Mouse (Mus musculus): ENCODE results near the gene Bnc2. TPM values are rescaled to one million over a fixed set of nuclear protein-coding genes. Genes with fewer than 3 reads are reported as not detected.

Gene Bnc2
- polyA plus RNA-seq, 1 experiment from 2014 or later, result 9.6 TPM

- Histone ChIP-seq H3K4me2 (replicated peaks) (no peak overlapping the region), H3K9ac (no peak overlapping the region), H3K27me3 (replicated peaks) (no peaks in the 10 kb centered on the region), H3K36me3 (no peaks in the 10 kb centered on the region), H3K9me3 (no peaks in the 10 kb centered on the region), H3K4me1 (peaks cover 3% of the 10 kb centered on the region), H3K4me3 (no peak overlapping the region), H3K27ac (no peak overlapping the region)
- ATAC-seq (ENCODE audit: low FRiP score, low read depth), result no peak
- 59% methylated on average over 8 of the region's 8 CpGs for WGBS
Measured at GRCm38 (mm10) chr4:84362337-84362823, 312.7 kb downstream of the Bnc2 start.

GRCm38 (mm10) chr4:84361165-84361564 lies 313.9 kb downstream of the Bnc2 start:
- 80% methylated on average over 5 of the region's 5 CpGs for WGBS
- no peak for ATAC-seq (ENCODE audit: low FRiP score, low read depth)
- Histone ChIP-seq H3K9ac (no peak overlapping the region), H3K27ac (no peak overlapping the region), H3K36me3 (no peaks in the 10 kb centered on the region), H3K4me3 (no peak overlapping the region), H3K4me1 (peaks cover 11% of the 10 kb centered on the region), H3K9me3 (no peaks in the 10 kb centered on the region), H3K4me2 (replicated peaks) (no peak overlapping the region), H3K27me3 (replicated peaks) (no peaks in the 10 kb centered on the region)

- WGBS, result 94% methylated on average over 2 of the region's 2 CpGs
- Histone ChIP-seq H3K27ac (no peak overlapping the region), H3K4me3 (no peak overlapping the region), H3K27me3 (replicated peaks) (no peaks in the 10 kb centered on the region), H3K36me3 (no peaks in the 10 kb centered on the region), H3K4me2 (replicated peaks) (no peak overlapping the region), H3K9me3 (no peaks in the 10 kb centered on the region), H3K9ac (no peak overlapping the region), H3K4me1 (peaks cover 11% of the 10 kb centered on the region)
- ATAC-seq (ENCODE audit: low FRiP score, low read depth), result no peak
Measured at GRCm38 (mm10) chr4:84359996-84360395, 315.1 kb downstream of the Bnc2 start.

- Histone ChIP-seq H3K27me3 (replicated peaks) (no peaks in the 10 kb centered on the region), H3K4me3 (no peak overlapping the region), H3K9ac (no peak overlapping the region), H3K27ac (no peak overlapping the region), H3K36me3 (no peaks in the 10 kb centered on the region), H3K4me2 (replicated peaks) (no peak overlapping the region), H3K9me3 (no peaks in the 10 kb centered on the region), H3K4me1 (peaks cover 11% of the 10 kb centered on the region)
- 48% methylated on average over 2 of the region's 2 CpGs for WGBS
- ATAC-seq (ENCODE audit: low FRiP score, low read depth), result no peak
Measured at GRCm38 (mm10) chr4:84358204-84358603, 316.9 kb downstream of the Bnc2 start.

- Histone ChIP-seq H3K36me3 (no peaks in the 10 kb centered on the region), H3K9me3 (no peaks in the 10 kb centered on the region), H3K4me1 (peaks cover 11% of the 10 kb centered on the region), H3K27ac (no peak overlapping the region), H3K27me3 (replicated peaks) (no peaks in the 10 kb centered on the region), H3K4me3 (no peak overlapping the region), H3K4me2 (replicated peaks) (no peak overlapping the region), H3K9ac (no peak overlapping the region)
- ATAC-seq (ENCODE audit: low FRiP score, low read depth), result peak; percentile 50; the same call in 1 of the 2 replicates
- WGBS, result 14% methylated on average over 1 of the region's 1 CpGs
Measured at GRCm38 (mm10) chr4:84357382-84357781, 317.7 kb downstream of the Bnc2 start.

- WGBS, result 18% methylated on average over 8 of the region's 8 CpGs
- Histone ChIP-seq H3K4me1 (peaks cover 11% of the 10 kb centered on the region), H3K4me2 (replicated peaks) (peak overlapping the region; percentile 24; the same call in 1 of the 2 replicates), H3K9me3 (no peaks in the 10 kb centered on the region), H3K27ac (no peak overlapping the region), H3K9ac (no peak overlapping the region), H3K36me3 (no peaks in the 10 kb centered on the region), H3K27me3 (replicated peaks) (no peaks in the 10 kb centered on the region), H3K4me3 (no peak overlapping the region)
- no peak for ATAC-seq (ENCODE audit: low FRiP score, low read depth)
Measured at GRCm38 (mm10) chr4:84356468-84357153, 318.5 kb downstream of the Bnc2 start.

DNA sequence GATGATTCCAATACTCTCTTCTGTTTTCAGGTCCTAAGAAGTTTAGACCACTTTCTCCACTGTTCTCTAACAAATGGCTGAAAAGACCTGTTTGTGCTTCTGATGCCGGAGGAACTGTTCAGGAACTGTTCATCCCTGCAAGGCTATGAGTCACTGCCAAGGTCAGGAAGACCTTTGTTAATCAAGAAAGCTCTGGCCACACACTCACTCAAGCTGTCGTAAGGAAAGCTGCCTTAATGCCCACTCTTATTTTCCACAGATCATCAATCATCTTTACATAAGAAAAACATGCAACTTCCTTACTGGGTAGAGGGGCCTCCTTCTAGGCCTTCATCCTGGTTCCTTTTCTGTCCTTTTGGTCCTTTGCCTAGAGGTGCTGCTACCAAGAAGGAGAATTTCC lies 322.4 kb downstream of the Bnc2 start:
- no peak for ATAC-seq (ENCODE audit: low FRiP score, low read depth)
- 36% methylated on average over 2 of the region's 2 CpGs for WGBS
- H3K9ac ChIP-seq, result no peak overlapping the region
- peaks cover 11% of the 10 kb centered on the region for H3K4me1 ChIP-seq
- no peak overlapping the region for H3K4me2 ChIP-seq (replicated peaks)
- no peaks in the 10 kb centered on the region for H3K36me3 ChIP-seq
- no peaks in the 10 kb centered on the region for H3K27me3 ChIP-seq (replicated peaks)
- H3K27ac ChIP-seq, result no peak overlapping the region
- no peak overlapping the region for H3K4me3 ChIP-seq
- H3K9me3 ChIP-seq, result no peaks in the 10 kb centered on the region

DNA sequence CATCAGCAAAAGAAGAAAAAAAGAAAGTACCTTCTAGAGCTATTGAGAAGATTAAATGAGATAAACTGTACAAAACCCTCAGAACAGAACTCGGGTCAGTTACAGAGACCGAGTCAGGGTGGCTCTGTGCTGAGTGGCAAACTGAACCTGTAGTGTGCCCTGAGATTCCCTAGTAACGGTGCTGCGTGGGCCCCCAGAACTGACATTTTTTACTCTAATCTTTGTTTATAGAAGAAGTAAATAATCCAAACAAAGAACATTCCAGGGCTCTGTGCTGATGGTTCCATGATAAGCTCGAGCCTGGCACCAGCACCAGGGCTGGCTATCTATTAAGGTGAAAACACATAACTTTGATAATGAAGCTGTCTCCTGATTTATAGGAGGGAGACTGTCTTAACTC lies 325.5 kb downstream of the Bnc2 start:
- Histone ChIP-seq H3K36me3 (no peaks in the 10 kb centered on the region), H3K4me1 (no peaks in the 10 kb centered on the region), H3K9me3 (no peaks in the 10 kb centered on the region), H3K9ac (no peak overlapping the region), H3K4me2 (replicated peaks) (no peak overlapping the region), H3K4me3 (no peak overlapping the region), H3K27me3 (replicated peaks) (no peaks in the 10 kb centered on the region), H3K27ac (no peak overlapping the region)
- no peak for ATAC-seq (ENCODE audit: low FRiP score, low read depth)
- WGBS, result 72% methylated on average over 5 of the region's 5 CpGs

DNA sequence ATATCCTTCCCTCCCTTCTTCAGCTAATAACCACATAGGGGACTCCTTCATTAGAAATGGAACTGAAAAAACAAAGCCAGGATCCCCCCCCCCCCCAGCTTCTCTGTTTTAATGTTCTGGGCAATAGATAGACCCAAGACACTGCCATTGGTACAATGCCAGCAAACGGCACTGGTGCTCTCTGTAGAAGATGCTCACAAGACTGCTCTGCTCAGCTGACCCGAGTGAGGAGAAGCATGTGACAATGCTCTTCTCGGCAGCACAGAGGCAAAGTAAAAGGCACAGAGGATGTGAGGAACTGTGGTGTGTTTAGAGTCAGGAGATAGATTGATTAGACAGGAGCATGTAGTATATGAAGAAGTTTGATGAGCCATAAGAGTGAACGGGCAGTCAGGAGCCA lies 335.9 kb downstream of the Bnc2 start:
- Histone ChIP-seq H3K4me2 (replicated peaks) (no peak overlapping the region), H3K4me3 (no peak overlapping the region), H3K27me3 (replicated peaks) (no peaks in the 10 kb centered on the region), H3K9me3 (no peaks in the 10 kb centered on the region), H3K4me1 (no peaks in the 10 kb centered on the region), H3K27ac (no peak overlapping the region), H3K9ac (no peak overlapping the region), H3K36me3 (no peaks in the 10 kb centered on the region)
- 66% methylated on average over 4 of the region's 4 CpGs for WGBS
- ATAC-seq (ENCODE audit: low FRiP score, low read depth), result no peak

DNA sequence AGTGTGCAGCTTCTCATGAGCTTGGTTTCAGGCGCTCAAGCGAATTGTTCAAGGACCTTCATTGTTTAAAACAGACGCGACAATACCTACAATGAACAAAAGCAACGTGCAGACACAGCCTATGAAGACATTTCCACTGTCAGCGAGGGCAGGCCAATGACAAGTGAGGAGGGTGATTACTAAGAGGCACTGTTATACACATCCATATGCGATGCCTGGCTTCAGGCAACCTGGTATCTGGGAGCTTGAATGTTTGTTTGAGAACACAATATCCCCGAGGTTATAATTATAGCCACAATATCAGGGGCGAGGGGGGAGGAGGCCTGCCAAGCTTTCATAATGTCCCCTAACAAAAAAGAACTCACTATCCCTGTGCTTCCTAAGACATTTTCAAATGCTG lies 343.1 kb downstream of the Bnc2 start:
- H3K4me2 ChIP-seq (replicated peaks), result no peak overlapping the region
- 64% methylated on average over 9 of the region's 9 CpGs for WGBS
- no peak overlapping the region for H3K27ac ChIP-seq
- no peak overlapping the region for H3K9ac ChIP-seq
- H3K27me3 ChIP-seq (replicated peaks), result no peaks in the 10 kb centered on the region
- H3K9me3 ChIP-seq, result no peaks in the 10 kb centered on the region
- H3K36me3 ChIP-seq, result no peaks in the 10 kb centered on the region
- ATAC-seq (ENCODE audit: low FRiP score, low read depth), result no peak
- H3K4me1 ChIP-seq, result 0 out of 2 replicates have a peak, but pooled peaks cover 4% of the 10 kb centered on the region
- H3K4me3 ChIP-seq, result no peak overlapping the region

DNA sequence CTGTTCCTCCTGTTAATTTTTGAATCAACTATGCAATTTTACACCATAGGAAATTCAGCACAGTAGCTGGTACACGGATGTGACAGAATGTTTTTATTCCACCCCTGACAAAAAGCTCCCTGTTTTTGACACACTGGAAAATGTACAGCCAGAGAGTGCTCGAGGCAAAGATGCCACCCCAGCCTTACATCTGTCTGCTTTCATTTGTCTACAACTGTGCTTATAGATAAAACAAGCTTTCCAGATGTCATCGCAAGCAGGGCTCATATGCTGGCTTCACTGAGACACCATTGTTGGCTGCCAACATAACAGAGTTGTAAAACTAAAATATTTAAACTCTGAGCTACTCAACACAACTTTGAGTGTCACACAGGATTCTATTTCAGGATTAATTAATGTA lies 343.6 kb downstream of the Bnc2 start:
- Histone ChIP-seq H3K4me3 (no peak overlapping the region), H3K4me1 (0 out of 2 replicates have a peak, but pooled peaks cover 4% of the 10 kb centered on the region), H3K9me3 (no peaks in the 10 kb centered on the region), H3K27ac (no peak overlapping the region), H3K36me3 (no peaks in the 10 kb centered on the region), H3K9ac (no peak overlapping the region), H3K4me2 (replicated peaks) (no peak overlapping the region), H3K27me3 (replicated peaks) (no peaks in the 10 kb centered on the region)
- WGBS, result 58% methylated on average over 3 of the region's 3 CpGs
- no peak for ATAC-seq (ENCODE audit: low FRiP score, low read depth)

DNA sequence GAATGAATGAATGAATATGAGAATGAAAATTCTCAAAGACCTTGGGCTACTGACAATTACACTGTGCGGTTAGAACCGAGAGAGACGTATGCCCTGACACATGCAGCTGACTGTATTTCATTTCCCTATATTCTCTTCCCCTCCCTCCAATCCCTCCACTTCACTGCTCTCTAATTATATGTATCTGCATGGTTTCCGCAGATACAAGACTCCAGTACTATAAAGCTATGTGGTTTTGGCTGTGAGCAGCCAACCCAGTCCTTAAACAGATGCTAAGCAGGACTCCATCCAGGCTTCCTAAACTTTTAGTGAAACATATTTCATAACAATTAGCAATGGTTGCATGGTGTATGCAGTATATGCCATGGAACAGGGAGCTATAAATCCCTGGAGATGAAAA lies 344.6 kb downstream of the Bnc2 start:
- Histone ChIP-seq H3K27me3 (replicated peaks) (no peaks in the 10 kb centered on the region), H3K4me1 (0 out of 2 replicates have a peak, but pooled peaks cover 4% of the 10 kb centered on the region), H3K36me3 (no peaks in the 10 kb centered on the region), H3K27ac (no peak overlapping the region), H3K4me3 (no peak overlapping the region), H3K9me3 (no peaks in the 10 kb centered on the region), H3K4me2 (replicated peaks) (no peak overlapping the region), H3K9ac (no peak overlapping the region)
- no peak for ATAC-seq (ENCODE audit: low FRiP score, low read depth)
- WGBS, result 83% methylated on average over 4 of the region's 4 CpGs

GRCm38 (mm10) chr4:84329651-84330050 lies 345.4 kb downstream of the Bnc2 start:
- 52% methylated on average over 5 of the region's 5 CpGs for WGBS
- Histone ChIP-seq H3K27me3 (replicated peaks) (no peaks in the 10 kb centered on the region), H3K4me2 (replicated peaks) (no peak overlapping the region), H3K9me3 (no peaks in the 10 kb centered on the region), H3K4me3 (no peak overlapping the region), H3K9ac (no peak overlapping the region), H3K36me3 (no peaks in the 10 kb centered on the region), H3K27ac (no peak overlapping the region), H3K4me1 (0 out of 2 replicates have a peak, but pooled peaks cover 4% of the 10 kb centered on the region)
- ATAC-seq (ENCODE audit: low FRiP score, low read depth), result no peak
